Mouse (Mus musculus) cortical plate, adult 2 months (tissue): ENCODE data around the gene Fam189b.

Experiments
- CTCF ChIP-seq: fragments of 200-500 bp; IDR thresholded peaks from 2 replicates; pipeline ENCODE4 v1.5.1; 2011; ENCODE audit warnings: mild to moderate bottlenecking, control low read depth, low read length; ENCODE audit not compliant: insufficient read depth; ENCODE audit errors: extremely low read depth
- POLR2A ChIP-seq: fragments of 200-500 bp; IDR thresholded peaks from 2 replicates; pipeline ENCODE4 v1.6.1; 2011; ENCODE audit warnings: mild to moderate bottlenecking, low read length, control low read depth; ENCODE audit not compliant: insufficient read depth; ENCODE audit errors: extremely low read depth

GRCm38 (mm10) chr3:89237682-89238081 lies 54.7 kb downstream of the Fam189b start:
- TF ChIP-seq POLR2A (no peak), CTCF (no peak)
